Mouse (Mus musculus) bone marrow, adult 2 months (tissue): ENCODE measurements around the gene Rpp21.
A peak's percentile ranks its signal among the peaks of the same experiment; 100 is the strongest.

Source experiments
- CTCF ChIP-seq: fragments of 200-500 bp; IDR thresholded peaks from 2 replicates; pipeline ENCODE4 v1.5.1; 2011; ENCODE audit warnings: low read length, control low read depth; ENCODE audit not compliant: control insufficient read depth, insufficient read depth
- POLR2A ChIP-seq: fragments of 200-500 bp; IDR thresholded peaks from 2 replicates; pipeline ENCODE4 v1.6.1; 2011; ENCODE audit warnings: low read depth, mild to moderate bottlenecking, control low read depth, low read length, borderline replicate concordance; ENCODE audit not compliant: control insufficient read depth

GRCm38 (mm10) chr17:36231318-36231717, 26.6 kb downstream of the Rpp21 start:
- TF ChIP-seq CTCF = peak; percentile 63
- TF ChIP-seq POLR2A = no peak
